Mouse (Mus musculus) cerebellum, adult 2 months (tissue): ENCODE measurements around the gene Kctd17. TPM values are rescaled to one million over a fixed set of nuclear protein-coding genes. Genes with fewer than 3 reads are reported as not detected.

ENCODE experiments used
- DNase-seq, 2 experiments: peaks; one replicate each; pipeline ENCODE4 v3.0.0; 2021
- H3K27ac ChIP-seq: fragments of 200-500 bp; 2 replicates; pipeline ENCODE4 v1.5.1; 2012; ENCODE audit warnings: low read length, control low read depth, inconsistent platforms; ENCODE audit not compliant: insufficient read depth
- H3K27me3 ChIP-seq: fragments of 200-500 bp; 2 replicates; pipeline ENCODE4 v1.6.1; 2012; ENCODE audit warnings: inconsistent platforms, mild to moderate bottlenecking, low read length, moderate library complexity; ENCODE audit not compliant: control insufficient read depth, insufficient read depth
- H3K4me1 ChIP-seq: fragments of 200-500 bp; 2 replicates; pipeline ENCODE4 v1.6.1; 2011; ENCODE audit warnings: low read length; ENCODE audit not compliant: control insufficient read depth, insufficient read depth
- H3K4me3 ChIP-seq: fragments of 200-500 bp; replicated peaks from 2 replicates; pipeline ENCODE3; 2011; ENCODE audit warnings: mild to moderate bottlenecking, low read depth, low read length, control low read depth; ENCODE audit not compliant: insufficient read depth
- CTCF ChIP-seq: fragments of 200-500 bp; IDR thresholded peaks from 2 replicates; pipeline ENCODE4 v1.5.1; 2011; ENCODE audit warnings: low read depth, mild to moderate bottlenecking, control low read depth, low read length, moderate library complexity, borderline replicate concordance; ENCODE audit not compliant: insufficient read depth
- POLR2A ChIP-seq: fragments of 200-500 bp; IDR thresholded peaks from 2 replicates; pipeline ENCODE4 v1.6.1; 2011; ENCODE audit warnings: low read length, control low read depth, borderline replicate concordance; ENCODE audit not compliant: insufficient read depth
- WGBS: fragments of 180-500 bp; shearing (Covaris S2); methylation state at CpG from one replicate; pipeline ENCODE4 v1.1.7; 2018; 5-methylcytosine and 5-hydroxymethylcytosine counted together
- polyA plus RNA-seq: library from polyadenylated mRNA; depleted of rRNA; stranded (reverse); fragments of >200 nt; gene quantifications from 2 replicates; pipeline ENCODE4 v1.2.3, GENCODE M21; 2012

Gene Kctd17
- polyA plus RNA-seq, 1 experiment = 316 TPM

DNA sequence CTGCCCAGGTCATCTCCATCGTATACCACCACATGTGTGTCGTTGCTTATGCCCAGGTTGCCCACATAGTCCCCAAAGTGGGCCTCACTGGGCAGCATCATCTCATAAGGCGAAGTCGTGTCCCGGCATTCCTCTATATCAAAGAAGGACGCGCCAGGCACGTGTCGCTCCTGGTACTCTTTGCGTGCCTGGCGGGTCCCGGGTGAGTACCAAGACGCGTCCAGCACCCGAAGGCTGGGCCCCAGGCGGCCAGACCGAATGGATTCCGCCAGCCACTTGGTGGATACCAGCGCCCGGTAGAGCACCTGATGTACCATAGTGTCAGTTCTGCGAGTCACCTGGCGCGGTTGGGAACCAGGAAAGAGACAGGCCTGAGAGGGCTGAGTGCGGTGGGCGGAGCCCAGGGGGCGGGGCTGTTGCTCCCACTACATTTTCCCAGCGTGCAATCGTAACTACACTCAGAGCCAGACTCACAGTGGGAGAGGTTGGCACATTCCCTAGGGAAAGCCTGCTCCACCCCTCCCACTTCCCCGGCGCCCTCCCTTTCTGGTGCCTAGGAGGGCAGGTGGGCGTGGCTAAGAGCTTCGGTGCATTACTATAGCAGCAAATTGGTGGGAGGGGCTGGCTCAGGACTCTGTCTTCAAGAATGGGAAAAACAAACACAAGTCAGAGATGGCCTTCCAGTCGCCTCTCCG is 22.7 kb upstream of the Kctd17 start, which contains the start of gene Tst:
Gene Tst (minus strand): TSS at position 391 of the 695 bp plus-strand sequence.
- H3K27me3 ChIP-seq = no peaks in the 10 kb centered on the region
- WGBS = 1% methylated on average over 34 of the region's 34 CpGs
- TF ChIP-seq POLR2A (no peak), CTCF (no peak)
- H3K27ac ChIP-seq = peak within 1 kb of the TSS; percentile 97
- DNase-seq = peak; percentile 85 to 88
- peak within 1 kb of the TSS; percentile 97 for H3K4me3 ChIP-seq
- peaks cover 3% of the 10 kb centered on the region; the same call in 1 of the 2 replicates for H3K4me1 ChIP-seq

GRCm38 (mm10) chr15:78406293-78406934 is 21.9 kb upstream of the Kctd17 start, which contains the start of gene Mpst:
Gene Mpst, plus strand, starts transcription at chr15:78406416.
- H3K4me1 ChIP-seq = peaks cover under 1% of the 10 kb centered on the region; the same call in 1 of the 2 replicates
- no peaks in the 10 kb centered on the region for H3K27me3 ChIP-seq
- TF ChIP-seq POLR2A (peak; percentile 49; the same call in 1 of the 2 replicates), CTCF (no peak)
- DNase-seq = peak; percentile 90 to 95
- under 1% methylated on average over 39 of the region's 40 CpGs for WGBS
- peak within 1 kb of the TSS; percentile 97 for H3K27ac ChIP-seq
- peak within 1 kb of the TSS; percentile 97 for H3K4me3 ChIP-seq

GRCm38 (mm10) chr15:78409570-78410052 is 18.8 kb upstream of the Kctd17 start:
- 66% methylated on average over 12 of the region's 12 CpGs for WGBS
- Histone ChIP-seq H3K4me1 (no peaks in the 10 kb centered on the region), H3K27me3 (no peaks in the 10 kb centered on the region), H3K4me3 (no peak overlapping the region), H3K27ac (no peak overlapping the region)
- TF ChIP-seq POLR2A (no peak), CTCF (no peak)
- DNase-seq = no peak

GRCm38 (mm10) chr15:78413083-78413718 is 15.2 kb upstream of the Kctd17 start:
- TF ChIP-seq POLR2A = no peak
- TF ChIP-seq CTCF = no peak
- 79% methylated on average over 14 of the region's 14 CpGs for WGBS
- H3K4me3 ChIP-seq = no peak overlapping the region
- DNase-seq = no peak
- no peaks in the 10 kb centered on the region for H3K4me1 ChIP-seq
- no peaks in the 10 kb centered on the region for H3K27me3 ChIP-seq
- no peak overlapping the region for H3K27ac ChIP-seq

DNA sequence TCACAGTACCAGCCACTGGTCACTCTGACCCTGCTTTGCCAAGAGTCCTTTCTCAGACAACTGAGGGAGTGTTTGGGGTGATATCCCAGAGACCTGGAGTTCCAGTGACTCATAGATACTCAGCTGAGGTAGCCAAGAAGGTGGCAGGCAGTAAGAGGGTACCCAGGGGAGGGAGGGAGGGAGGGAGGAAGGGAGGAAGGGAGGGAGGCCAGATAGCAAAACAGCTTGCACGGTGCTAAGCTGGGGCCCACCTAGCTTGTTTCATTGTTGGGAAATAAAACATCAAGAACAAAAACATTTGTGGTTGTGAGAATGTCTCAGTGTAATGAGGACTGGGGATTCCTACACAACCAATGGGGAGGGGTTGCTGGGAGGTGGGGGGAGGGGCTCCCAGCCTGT is 14.6 kb upstream of the Kctd17 start:
- Histone ChIP-seq H3K27me3 (no peaks in the 10 kb centered on the region), H3K4me1 (no peaks in the 10 kb centered on the region), H3K27ac (no peak overlapping the region), H3K4me3 (no peak overlapping the region)
- 44% methylated on average over 1 of the region's 1 CpGs for WGBS
- TF ChIP-seq POLR2A = no peak
- TF ChIP-seq CTCF = no peak
- DNase-seq = no peak

DNA sequence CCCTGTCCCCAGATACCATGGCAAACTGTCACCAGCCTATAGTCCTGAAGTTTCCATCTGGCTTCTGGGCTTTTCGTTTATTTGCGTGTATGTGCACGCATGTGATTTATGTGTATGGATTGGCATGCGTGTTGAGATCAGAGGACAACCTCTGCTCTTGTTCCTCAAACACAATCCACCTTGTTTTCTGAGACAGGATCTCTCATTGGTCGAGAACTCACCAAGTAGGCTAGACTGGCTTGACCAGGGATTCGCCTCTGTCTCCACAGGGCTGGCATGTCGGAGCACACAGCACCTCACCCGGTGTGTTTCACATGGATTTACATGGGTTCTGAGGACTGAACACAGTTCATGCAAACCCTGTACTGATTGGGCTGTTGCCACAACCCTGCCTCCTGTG is 14.2 kb upstream of the Kctd17 start:
- no peak for DNase-seq
- 94% methylated on average over 8 of the region's 8 CpGs for WGBS
- H3K27me3 ChIP-seq = no peaks in the 10 kb centered on the region
- no peak overlapping the region for H3K4me3 ChIP-seq
- TF ChIP-seq POLR2A = no peak
- TF ChIP-seq CTCF = no peak
- H3K27ac ChIP-seq = no peak overlapping the region
- H3K4me1 ChIP-seq = no peaks in the 10 kb centered on the region

GRCm38 (mm10) chr15:78416937-78417336 is 11.4 kb upstream of the Kctd17 start:
- DNase-seq = no peak
- no peak overlapping the region for H3K27ac ChIP-seq
- no peaks in the 10 kb centered on the region for H3K4me1 ChIP-seq
- no peak overlapping the region for H3K4me3 ChIP-seq
- H3K27me3 ChIP-seq = no peaks in the 10 kb centered on the region
- 40% methylated on average over 4 of the region's 4 CpGs for WGBS
- TF ChIP-seq POLR2A (no peak), CTCF (no peak)

DNA sequence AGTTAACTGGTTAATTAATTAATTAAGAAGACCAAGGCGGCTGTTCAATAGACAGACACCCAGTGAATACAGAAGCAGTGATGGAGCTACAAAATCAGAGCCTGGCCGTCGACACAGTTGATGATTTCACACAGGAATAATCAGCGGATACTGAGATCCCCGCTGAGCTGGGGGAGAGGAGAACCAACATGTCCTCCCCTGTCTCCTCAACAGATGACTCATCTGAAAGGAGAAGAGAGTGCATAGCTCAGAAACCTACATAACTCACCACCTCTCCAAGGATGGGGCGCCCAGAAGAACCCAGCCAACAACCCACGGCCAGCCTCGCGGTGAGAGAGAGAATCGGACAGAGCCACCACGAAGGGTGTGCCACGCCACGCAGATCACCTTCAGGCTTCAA is 8.0 kb upstream of the Kctd17 start:
- WGBS = 79% methylated on average over 13 of the region's 13 CpGs
- no peak overlapping the region for H3K4me3 ChIP-seq
- no peaks in the 10 kb centered on the region for H3K27me3 ChIP-seq
- H3K27ac ChIP-seq = no peak overlapping the region
- no peak for TF ChIP-seq CTCF
- no peak for TF ChIP-seq POLR2A
- no peaks in the 10 kb centered on the region for H3K4me1 ChIP-seq
- no peak for DNase-seq
